Mouse (Mus musculus) neural tube, embryonic 11.5 days (tissue): ENCODE results near the gene Iqsec2. TPM values are rescaled to one million over a fixed set of nuclear protein-coding genes. Genes with fewer than 3 reads are reported as not detected.

ENCODE experiments used
- ATAC-seq: fragments of 200-750 bp; cut with Nextera tagmentation; 2 replicates; pipeline ENCODE4 v1.8.0; 2017; ENCODE audit warnings: moderate number of reproducible peaks, mild to moderate bottlenecking, moderate TSS enrichment, moderate library complexity; ENCODE audit not compliant: insufficient read depth, low FRiP score, low TSS enrichment
- DNase-seq: peaks from one replicate; pipeline ENCODE4 v3.0.0-alpha.2; 2015; ENCODE audit warnings: low spot score
- H3K27ac ChIP-seq: fragments of 300-500 bp; sonication (generic); 2 replicates; pipeline ENCODE4 v1.5.1; 2014; ENCODE audit warnings: low read depth, mild to moderate bottlenecking, low read length
- H3K27me3 ChIP-seq: fragments of 300-500 bp; sonication (generic); 2 replicates; pipeline ENCODE4 v1.6.1; 2014; ENCODE audit warnings: mild to moderate bottlenecking, low read length, mixed read lengths; ENCODE audit not compliant: control insufficient read depth, insufficient read depth
- H3K36me3 ChIP-seq: fragments of 300-500 bp; sonication (generic); 2 replicates; pipeline ENCODE4 v1.6.1; 2014; ENCODE audit warnings: mild to moderate bottlenecking, low read length, moderate library complexity, mixed read lengths; ENCODE audit not compliant: control insufficient read depth, insufficient read depth
- H3K4me1 ChIP-seq: fragments of 300-500 bp; sonication (generic); 2 replicates; pipeline ENCODE4 v1.6.1; 2014; ENCODE audit warnings: low read length, mixed read lengths; ENCODE audit not compliant: control insufficient read depth, insufficient read depth
- H3K4me2 ChIP-seq: fragments of 300-500 bp; sonication (generic); 2 replicates; pipeline ENCODE4 v1.6.1; 2014; ENCODE audit warnings: low read depth, mild to moderate bottlenecking, moderate library complexity
- H3K4me3 ChIP-seq: fragments of 300-500 bp; sonication (generic); 2 replicates; pipeline ENCODE4 v1.5.1; 2014; ENCODE audit warnings: low read depth, low read length
- H3K9ac ChIP-seq: fragments of 300-500 bp; sonication (generic); 2 replicates; pipeline ENCODE4 v1.6.1; 2014; ENCODE audit warnings: mild to moderate bottlenecking, low read length
- H3K9me3 ChIP-seq: fragments of 300-500 bp; sonication (generic); 2 replicates; pipeline ENCODE4 v1.6.1; 2016; ENCODE audit warnings: low read length; ENCODE audit not compliant: control insufficient read depth
- WGBS: fragments of 180-500 bp; shearing (Covaris S2); extraction: QIAGEN DNeasy Blood & Tissue Kit; methylation state at CpG from one replicate; pipeline ENCODE4 v1.1.7; 2014; 5-methylcytosine and 5-hydroxymethylcytosine counted together
- polyA plus RNA-seq: library from polyadenylated mRNA; unstranded; fragments of >200 nt; fragmentation: Nextera tagmentation; extraction: Ambion mirVana; gene quantifications from 2 replicates; pipeline ENCODE4 v1.2.1, GENCODE M21; 2014

Gene Iqsec2
- polyA plus RNA-seq, 1 experiment from 2014 or later: 0.94 TPM

GRCm38 (mm10) chrX:152147451-152148116, 3.5 kb downstream of the Iqsec2 start:
- no peak overlapping the region for H3K4me2 ChIP-seq
- peak; percentile 70 for ATAC-seq
- peaks cover 55% of the 10 kb centered on the region for H3K27me3 ChIP-seq
- no peaks in the 10 kb centered on the region for H3K9me3 ChIP-seq
- WGBS: 37% methylated on average over 5 of the region's 5 CpGs
- peak; percentile 60 for DNase-seq
- H3K36me3 ChIP-seq: no peaks in the 10 kb centered on the region
- no peak overlapping the region for H3K4me3 ChIP-seq
- H3K4me1 ChIP-seq: no peaks in the 10 kb centered on the region
- H3K9ac ChIP-seq: no peak overlapping the region
- H3K27ac ChIP-seq: no peak overlapping the region

GRCm38 (mm10) chrX:152148706-152149105, 4.6 kb downstream of the Iqsec2 start:
- ATAC-seq: no peak
- Histone ChIP-seq H3K4me1 (no peaks in the 10 kb centered on the region), H3K4me3 (no peak overlapping the region), H3K4me2 (no peak overlapping the region), H3K27ac (no peak overlapping the region), H3K9me3 (no peaks in the 10 kb centered on the region), H3K36me3 (no peaks in the 10 kb centered on the region), H3K27me3 (peaks cover 47% of the 10 kb centered on the region), H3K9ac (no peak overlapping the region)
- 80% methylated on average over 5 of the region's 5 CpGs for WGBS
- DNase-seq: no peak

- Histone ChIP-seq H3K4me3 (no peak overlapping the region), H3K4me2 (no peak overlapping the region), H3K27me3 (peaks cover 24% of the 10 kb centered on the region), H3K36me3 (no peaks in the 10 kb centered on the region), H3K9me3 (no peaks in the 10 kb centered on the region), H3K9ac (no peak overlapping the region), H3K27ac (no peak overlapping the region), H3K4me1 (no peaks in the 10 kb centered on the region)
- DNase-seq: peak; percentile 42
- WGBS: 16% methylated on average over 6 of the region's 6 CpGs
- ATAC-seq: no peak
These were observed 7.6 kb downstream of the Iqsec2 start for GRCm38 (mm10) chrX:152151709-152152108.

GRCm38 (mm10) chrX:152158294-152158693, 14.2 kb downstream of the Iqsec2 start:
- ATAC-seq (no peak), DNase-seq (no peak)
- Histone ChIP-seq H3K36me3 (no peaks in the 10 kb centered on the region), H3K4me1 (no peaks in the 10 kb centered on the region), H3K4me2 (no peak overlapping the region), H3K27ac (no peak overlapping the region), H3K27me3 (peaks cover 13% of the 10 kb centered on the region; the same call in 1 of the 2 replicates), H3K4me3 (no peak overlapping the region), H3K9me3 (no peaks in the 10 kb centered on the region), H3K9ac (no peak overlapping the region)
- WGBS: 83% methylated on average over 3 of the region's 3 CpGs

GRCm38 (mm10) chrX:152161404-152161803, 17.3 kb downstream of the Iqsec2 start:
- H3K36me3 ChIP-seq: no peaks in the 10 kb centered on the region
- no peak overlapping the region for H3K4me2 ChIP-seq
- H3K9ac ChIP-seq: no peak overlapping the region
- no peak overlapping the region for H3K4me3 ChIP-seq
- H3K9me3 ChIP-seq: no peaks in the 10 kb centered on the region
- peaks cover 14% of the 10 kb centered on the region; the same call in 1 of the 2 replicates for H3K27me3 ChIP-seq
- WGBS: 96% methylated on average over 4 of the region's 4 CpGs
- no peak for ATAC-seq
- DNase-seq: no peak
- no peaks in the 10 kb centered on the region for H3K4me1 ChIP-seq
- H3K27ac ChIP-seq: no peak overlapping the region

- no peaks in the 10 kb centered on the region for H3K4me1 ChIP-seq
- no peak for DNase-seq
- no peak overlapping the region for H3K4me2 ChIP-seq
- H3K9ac ChIP-seq: no peak overlapping the region
- no peaks in the 10 kb centered on the region for H3K9me3 ChIP-seq
- ATAC-seq: no peak
- H3K4me3 ChIP-seq: no peak overlapping the region
- H3K36me3 ChIP-seq: no peaks in the 10 kb centered on the region
- H3K27me3 ChIP-seq: peaks cover 15% of the 10 kb centered on the region; the same call in 1 of the 2 replicates
- H3K27ac ChIP-seq: no peak overlapping the region
These were observed 20.0 kb downstream of the Iqsec2 start for GRCm38 (mm10) chrX:152164061-152164460.

- DNase-seq (no peak), ATAC-seq (no peak)
- 85% methylated on average over 6 of the region's 6 CpGs for WGBS
- H3K9me3 ChIP-seq: no peaks in the 10 kb centered on the region
- H3K27ac ChIP-seq: no peak overlapping the region
- H3K4me1 ChIP-seq: no peaks in the 10 kb centered on the region; the same call in 1 of the 2 replicates
- H3K9ac ChIP-seq: no peak overlapping the region
- H3K27me3 ChIP-seq: peaks cover 24% of the 10 kb centered on the region; the same call in 1 of the 2 replicates
- no peak overlapping the region for H3K4me3 ChIP-seq
- H3K4me2 ChIP-seq: no peak overlapping the region
- H3K36me3 ChIP-seq: no peaks in the 10 kb centered on the region
These were observed 22.1 kb downstream of the Iqsec2 start for GRCm38 (mm10) chrX:152166161-152166560.

GRCm38 (mm10) chrX:152168521-152168920, 24.5 kb downstream of the Iqsec2 start:
- Histone ChIP-seq H3K4me1 (no peaks in the 10 kb centered on the region; the same call in 1 of the 2 replicates), H3K4me3 (no peak overlapping the region), H3K4me2 (no peak overlapping the region), H3K27ac (no peak overlapping the region), H3K9me3 (no peaks in the 10 kb centered on the region), H3K27me3 (peaks cover 28% of the 10 kb centered on the region; the same call in 1 of the 2 replicates), H3K9ac (no peak overlapping the region), H3K36me3 (no peaks in the 10 kb centered on the region)
- DNase-seq: no peak
- WGBS: 94% methylated on average over 1 of the region's 1 CpGs
- no peak for ATAC-seq
